Mouse (Mus musculus) C2C12 (cell line): ENCODE measurements around the gene Oit3. TPM values are rescaled to one million over a fixed set of nuclear protein-coding genes. Genes with fewer than 3 reads are reported as not detected.

Experiments used
- H3K27me3 ChIP-seq: one replicate; pipeline ENCODE4 v1.6.1; 2011; ENCODE audit not compliant: control insufficient read depth, insufficient read depth, insufficient read length
- H3K36me3 ChIP-seq: one replicate; pipeline ENCODE4 v1.6.1; 2011; ENCODE audit not compliant: control insufficient read depth, insufficient read depth
- H3K4me3 ChIP-seq: one replicate; pipeline ENCODE4 v1.5.1; 2011; ENCODE audit warnings: mild to moderate bottlenecking, control low read depth; ENCODE audit not compliant: poor library complexity, insufficient read depth, severe bottlenecking
- H3K79me2 ChIP-seq: one replicate; pipeline ENCODE4 v1.6.1; 2011; ENCODE audit not compliant: control insufficient read depth, insufficient read depth
- H3K79me3 ChIP-seq: one replicate; pipeline ENCODE4 v1.6.1; 2011; ENCODE audit warnings: low read depth, control low read depth
- H3ac ChIP-seq: one replicate; pipeline ENCODE3; 2011; ENCODE audit warnings: low read depth; ENCODE audit not compliant: control insufficient read depth, insufficient read length
- CEBPB ChIP-seq: IDR thresholded peaks from one replicate; pipeline ENCODE4 v1.6.1; 2011; ENCODE audit warnings: low read depth, mild to moderate bottlenecking, control low read depth, moderate library complexity
- CTCF ChIP-seq: IDR thresholded peaks from one replicate; pipeline ENCODE4 v1.5.1; 2011; ENCODE audit not compliant: control insufficient read depth, insufficient read depth, insufficient read length
- FOSL1 ChIP-seq: IDR thresholded peaks from one replicate; pipeline ENCODE4 v1.8.0; 2011; ENCODE audit warnings: mild to moderate bottlenecking, low read length; ENCODE audit not compliant: poor library complexity, insufficient read depth, severe bottlenecking
- MAX ChIP-seq: IDR thresholded peaks from one replicate; pipeline ENCODE4 v1.6.1; 2011; ENCODE audit warnings: mild to moderate bottlenecking, control low read depth
- MYOD1 ChIP-seq: IDR thresholded peaks from one replicate; pipeline ENCODE4 v1.6.1; 2011; ENCODE audit warnings: low read depth; ENCODE audit not compliant: control insufficient read depth, insufficient read length
- MYOG ChIP-seq: IDR thresholded peaks from one replicate; pipeline ENCODE4 v1.6.1; 2011; ENCODE audit not compliant: control insufficient read depth, insufficient read length; ENCODE audit errors: extremely low read depth
- USF1 ChIP-seq: IDR thresholded peaks from one replicate; pipeline ENCODE4 v1.6.1; 2011; ENCODE audit warnings: low read depth, mild to moderate bottlenecking, control low read depth, moderate library complexity
- polyA plus RNA-seq: library from polyadenylated mRNA; unstranded; fragments of >200 nt; fragmentation: generic; extraction: Trizol; gene quantifications from one replicate; pipeline ENCODE4 v1.2.1, GENCODE M21; 2012; ENCODE audit warnings: missing spikeins

Gene Oit3
- polyA plus RNA-seq, 1 experiment: 0.27 TPM

DNA sequence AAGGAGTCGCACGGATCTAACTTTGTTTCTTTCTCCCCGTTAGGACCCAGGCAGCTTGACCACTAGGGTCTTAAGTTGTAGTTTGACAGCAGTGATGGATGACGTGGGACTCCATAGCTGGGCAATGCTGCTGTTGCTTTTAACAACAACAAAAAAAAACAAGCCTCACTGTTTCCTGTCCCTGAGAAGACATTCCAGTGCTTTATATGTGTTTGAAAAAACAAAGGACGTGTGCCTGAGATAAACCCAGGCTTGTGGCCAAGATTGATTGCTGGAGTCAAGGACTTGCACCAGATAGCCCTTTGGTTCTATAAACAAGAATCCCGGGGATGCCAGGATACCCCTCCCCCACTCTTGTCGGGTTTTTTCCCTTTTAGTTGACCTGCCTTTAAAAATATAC is 1.6 kb upstream of the Oit3 start:
- Histone ChIP-seq H3K27me3 (no peaks in the 10 kb centered on the region), H3K79me3 (no peaks in the 10 kb centered on the region), H3K4me3 (no peak overlapping the region), H3K79me2 (no peaks in the 10 kb centered on the region), H3K36me3 (peaks cover 4% of the 10 kb centered on the region), H3ac (no peak overlapping the region)
- TF ChIP-seq MAX: no peak
- TF ChIP-seq FOSL1: no peak
- TF ChIP-seq MYOG: no peak
- TF ChIP-seq CEBPB: no peak
- TF ChIP-seq USF1: no peak
- no peak for TF ChIP-seq MYOD1
- TF ChIP-seq CTCF: no peak

DNA sequence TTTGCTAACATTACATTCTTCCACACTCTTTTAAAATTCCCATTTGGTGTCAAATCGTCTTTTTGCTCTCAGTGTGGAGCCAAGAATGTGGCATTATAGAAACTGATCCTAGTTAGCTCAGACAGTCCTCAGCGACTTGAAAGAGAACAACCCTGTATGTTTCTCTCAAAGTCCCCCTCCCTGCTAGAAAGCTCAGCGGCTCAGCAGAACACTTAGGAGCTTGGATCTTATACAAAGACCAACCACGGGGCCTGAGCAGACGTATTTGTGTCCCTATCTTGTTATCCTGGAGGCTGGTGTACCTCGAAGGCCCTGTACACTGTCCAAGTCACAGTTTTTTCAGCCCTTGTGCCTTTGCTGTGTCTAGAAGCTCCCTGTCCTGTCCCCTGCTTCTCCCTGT is 1.4 kb downstream of the Oit3 start:
- Histone ChIP-seq H3K79me2 (no peaks in the 10 kb centered on the region), H3K4me3 (no peak overlapping the region), H3K79me3 (no peaks in the 10 kb centered on the region), H3K36me3 (no peaks in the 10 kb centered on the region), H3K27me3 (no peaks in the 10 kb centered on the region), H3ac (no peak overlapping the region)
- TF ChIP-seq CTCF (no peak), USF1 (no peak), MAX (no peak), MYOD1 (no peak), CEBPB (no peak), FOSL1 (no peak), MYOG (no peak)

DNA sequence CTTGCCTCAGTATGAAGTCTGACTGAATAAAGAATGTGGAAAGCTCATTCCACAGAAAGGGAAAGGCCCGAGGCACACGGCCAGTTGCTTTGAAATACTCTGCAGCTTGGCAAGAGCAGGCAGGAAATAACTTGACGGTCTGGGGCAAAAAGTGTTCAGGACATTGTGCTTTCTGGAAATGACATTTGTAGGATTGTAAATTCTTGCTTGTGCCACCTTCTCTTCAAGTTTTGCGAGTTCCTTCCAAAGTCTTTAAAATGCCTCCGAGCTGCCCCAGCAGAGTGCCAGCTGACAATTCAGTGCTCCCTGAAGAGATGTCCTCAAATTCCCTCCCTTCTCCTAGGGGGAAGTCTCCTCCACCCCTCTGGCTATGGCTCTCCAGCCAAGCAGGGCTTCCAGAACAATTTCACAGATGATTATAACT is 2.1 kb downstream of the Oit3 start:
- TF ChIP-seq CTCF (no peak), MYOD1 (no peak), MYOG (no peak), MAX (no peak), CEBPB (no peak), USF1 (no peak), FOSL1 (no peak)
- H3K79me3 ChIP-seq: no peaks in the 10 kb centered on the region
- H3K4me3 ChIP-seq: no peak overlapping the region
- no peak overlapping the region for H3ac ChIP-seq
- no peaks in the 10 kb centered on the region for H3K79me2 ChIP-seq
- H3K36me3 ChIP-seq: no peaks in the 10 kb centered on the region
- no peaks in the 10 kb centered on the region for H3K27me3 ChIP-seq

DNA sequence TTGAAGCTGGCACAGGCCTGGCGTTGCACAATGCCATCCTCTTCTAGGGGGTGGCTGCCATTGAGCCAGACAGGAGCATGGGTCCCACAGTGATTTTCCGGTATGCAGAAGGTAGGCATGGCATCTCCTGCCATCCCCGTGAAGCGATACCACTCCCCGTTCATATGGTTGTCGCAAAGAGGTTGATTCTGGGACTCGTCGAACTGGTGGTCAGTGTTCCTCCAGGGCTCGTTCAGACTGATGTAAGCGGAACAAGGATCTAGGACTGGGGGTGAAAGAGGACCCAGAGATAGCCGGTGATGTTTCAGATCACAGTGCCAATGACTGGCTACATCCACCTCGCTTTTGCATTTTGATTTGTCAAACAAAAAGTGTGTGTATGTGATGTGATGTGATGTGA is 2.9 kb downstream of the Oit3 start:
- H3K79me2 ChIP-seq: no peaks in the 10 kb centered on the region
- no peaks in the 10 kb centered on the region for H3K27me3 ChIP-seq
- TF ChIP-seq MYOD1: no peak
- no peak for TF ChIP-seq MAX
- TF ChIP-seq CTCF: no peak
- no peaks in the 10 kb centered on the region for H3K79me3 ChIP-seq
- no peaks in the 10 kb centered on the region for H3K36me3 ChIP-seq
- no peak overlapping the region for H3ac ChIP-seq
- no peak overlapping the region for H3K4me3 ChIP-seq

DNA sequence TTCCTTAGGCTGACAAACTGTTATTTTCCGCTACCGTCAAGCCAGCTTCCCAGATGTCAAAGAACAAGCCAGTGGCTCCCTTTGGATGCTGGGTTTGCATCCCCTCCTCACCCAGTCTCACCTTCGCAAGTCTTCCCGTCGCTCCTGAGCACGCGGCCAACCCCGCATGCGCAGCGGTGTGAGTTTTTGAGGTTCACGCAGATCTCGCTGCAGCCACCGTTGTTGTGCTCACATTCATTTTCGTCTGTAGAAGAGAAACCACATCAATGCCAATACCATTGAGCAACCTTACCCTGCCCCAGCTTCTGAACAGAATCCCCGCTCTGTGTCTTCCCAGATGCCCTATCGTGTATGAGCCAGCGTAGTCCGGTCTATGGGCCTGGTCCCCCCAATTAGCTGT is 5.8 kb downstream of the Oit3 start:
- Histone ChIP-seq H3K79me2 (no peaks in the 10 kb centered on the region), H3K4me3 (no peak overlapping the region), H3K27me3 (no peaks in the 10 kb centered on the region), H3K36me3 (no peaks in the 10 kb centered on the region), H3ac (no peak overlapping the region), H3K79me3 (no peaks in the 10 kb centered on the region)
- no peak for TF ChIP-seq CTCF
- no peak for TF ChIP-seq MYOG
- TF ChIP-seq CEBPB: no peak
- TF ChIP-seq MAX: no peak
- TF ChIP-seq FOSL1: no peak
- TF ChIP-seq MYOD1: no peak
- no peak for TF ChIP-seq USF1

DNA sequence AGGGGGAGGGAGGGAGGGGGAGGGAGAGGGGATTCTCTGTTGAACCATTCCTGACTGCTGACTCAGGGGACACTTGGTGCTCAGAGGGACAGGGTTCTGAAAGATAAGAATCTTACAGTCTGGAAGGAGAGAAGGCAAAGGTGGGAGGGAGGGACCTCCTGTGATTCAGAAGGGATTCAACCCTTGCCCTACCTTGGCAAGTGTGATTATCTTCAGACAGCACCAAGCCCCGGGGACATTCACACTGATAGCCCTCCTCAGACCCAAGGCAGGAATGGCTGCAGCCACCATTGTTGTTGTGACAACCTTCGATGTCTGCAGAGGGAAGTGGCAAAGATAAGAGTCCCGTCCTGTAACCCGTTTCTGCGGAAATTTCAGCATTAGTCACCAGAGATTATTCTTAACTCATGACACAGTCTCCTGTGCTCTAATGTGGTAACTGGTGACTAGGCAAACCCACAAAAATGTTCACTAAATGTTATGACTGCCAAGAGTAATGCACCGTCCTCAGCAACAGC is 10.8 kb downstream of the Oit3 start:
- no peaks in the 10 kb centered on the region for H3K36me3 ChIP-seq
- H3ac ChIP-seq: no peak overlapping the region
- no peaks in the 10 kb centered on the region for H3K27me3 ChIP-seq
- H3K79me2 ChIP-seq: no peaks in the 10 kb centered on the region
- H3K79me3 ChIP-seq: no peaks in the 10 kb centered on the region
- TF ChIP-seq MYOG (no peak), MYOD1 (peak; percentile 2), FOSL1 (peak; percentile 84), CEBPB (peak; percentile 64)
- H3K4me3 ChIP-seq: no peak overlapping the region
